Mouse (Mus musculus) olfactory bulb, adult 2 months (tissue): ENCODE measurements at regions not wholly inside any gene's neighbourhood (a gene's known extent, or its start where the extent isn't known, plus 50 kb on each side); places are given as distances from the start of the nearest gene placed in this dataset.

ENCODE experiments used
- CTCF ChIP-seq: fragments of 200-500 bp; IDR thresholded peaks from 2 replicates; pipeline ENCODE4 v1.5.1; 2012; ENCODE audit warnings: low read depth, mild to moderate bottlenecking, low read length, moderate library complexity; ENCODE audit not compliant: insufficient read depth
- POLR2A ChIP-seq: fragments of 200-500 bp; IDR thresholded peaks from 2 replicates; pipeline ENCODE4 v1.6.1; 2012; ENCODE audit warnings: mild to moderate bottlenecking, low read depth, low read length, moderate library complexity; ENCODE audit not compliant: insufficient read depth

GRCm38 (mm10) chr13:71874986-71875385 lies 88.5 kb downstream of the Irx1 start:
- no peak for TF ChIP-seq POLR2A
- no peak for TF ChIP-seq CTCF
